Mouse (Mus musculus) spleen, postnatal 10 days (tissue): ENCODE measurements around the gene Olfr718-ps1.
A peak's percentile ranks its signal among the peaks of the same experiment; 100 is the strongest.

Experiments
- DNase-seq, 2 experiments: peaks; one replicate each; pipeline ENCODE4 v3.0.0; 2021 to 2022; ENCODE audit warnings: low spot score in 2 of 2

Gene Olfr718-ps1

DNA sequence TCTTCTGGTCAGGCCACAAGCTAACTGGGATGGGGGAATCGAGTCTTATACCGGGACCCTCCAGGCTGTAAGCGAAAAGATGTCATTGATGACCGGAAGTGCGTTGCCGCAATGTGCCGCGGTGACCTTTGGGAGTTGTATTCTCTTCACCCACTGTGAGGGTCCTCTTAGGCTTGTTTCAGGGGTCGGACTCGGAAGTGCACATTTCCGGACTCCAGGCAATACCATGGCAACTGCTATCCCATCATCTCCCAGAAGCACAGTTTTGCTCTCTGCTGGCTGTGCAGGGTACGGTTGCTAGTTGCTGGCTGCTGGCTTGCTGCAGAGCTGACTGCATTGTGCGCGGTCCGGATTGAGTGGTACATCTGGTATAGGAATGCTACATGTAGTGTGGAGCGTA lies 18.3 kb downstream of the Olfr718-ps1 start:
- no peak for DNase-seq

DNA sequence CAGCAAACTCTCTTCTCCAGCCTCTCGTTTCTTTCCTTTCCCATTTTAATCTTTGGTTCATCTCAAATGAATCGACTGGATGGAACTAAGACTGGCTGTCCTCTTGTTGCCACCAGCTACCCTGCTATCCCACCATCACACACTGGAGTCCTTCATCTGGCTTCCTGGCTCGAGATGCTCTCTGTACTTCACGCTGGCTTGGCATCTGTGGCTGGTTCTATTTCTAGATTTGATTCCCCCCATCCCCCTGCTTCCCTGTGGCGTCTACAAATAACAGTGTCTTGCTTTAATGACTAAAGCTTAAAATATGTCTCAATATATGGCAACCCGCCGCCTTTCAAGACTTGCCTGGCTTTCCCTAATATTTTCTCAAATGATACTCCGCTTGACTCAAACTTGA lies 19.5 kb downstream of the Olfr718-ps1 start:
- no peak for DNase-seq

DNA sequence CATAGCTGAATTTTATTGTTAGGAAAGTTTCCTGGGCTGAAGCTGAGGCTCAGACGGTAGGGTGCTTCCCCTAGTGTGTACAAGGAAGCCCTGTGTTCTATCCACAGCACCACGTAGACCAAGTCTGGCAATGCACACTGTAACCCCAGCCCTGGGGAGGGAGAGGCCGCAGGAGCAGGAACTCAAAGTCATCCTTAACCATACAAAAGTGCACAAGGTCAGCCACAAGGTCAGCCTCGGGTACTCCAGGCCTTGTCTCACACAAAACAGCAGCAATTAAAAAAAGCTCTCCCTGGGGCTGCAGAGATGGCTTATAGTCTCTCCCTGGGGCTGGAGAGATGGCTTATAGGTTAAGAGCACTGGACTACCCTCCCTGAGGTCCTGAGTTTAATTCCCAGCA lies 20.5 kb downstream of the Olfr718-ps1 start:
- DNase-seq: no peak

DNA sequence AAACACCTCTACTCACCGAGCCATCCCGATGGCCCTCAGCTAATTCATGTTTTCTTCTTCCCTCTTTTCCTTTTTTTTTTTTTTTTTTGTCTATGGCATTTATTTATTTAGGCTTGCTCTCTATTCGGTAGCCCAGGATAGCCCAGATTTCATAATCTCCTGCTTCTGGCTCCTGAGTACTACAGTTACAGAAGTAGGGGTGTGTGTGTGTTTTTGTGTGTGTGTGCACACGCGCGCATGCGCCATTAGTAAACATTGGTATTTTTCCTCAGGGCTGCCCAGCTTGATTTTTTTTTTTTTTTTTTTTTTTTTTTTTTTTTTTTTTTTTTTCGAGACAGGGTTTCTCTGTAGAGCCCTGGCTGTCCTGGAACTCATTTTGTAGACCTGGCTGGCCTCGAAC lies 21.3 kb downstream of the Olfr718-ps1 start:
- DNase-seq: no peak

DNA sequence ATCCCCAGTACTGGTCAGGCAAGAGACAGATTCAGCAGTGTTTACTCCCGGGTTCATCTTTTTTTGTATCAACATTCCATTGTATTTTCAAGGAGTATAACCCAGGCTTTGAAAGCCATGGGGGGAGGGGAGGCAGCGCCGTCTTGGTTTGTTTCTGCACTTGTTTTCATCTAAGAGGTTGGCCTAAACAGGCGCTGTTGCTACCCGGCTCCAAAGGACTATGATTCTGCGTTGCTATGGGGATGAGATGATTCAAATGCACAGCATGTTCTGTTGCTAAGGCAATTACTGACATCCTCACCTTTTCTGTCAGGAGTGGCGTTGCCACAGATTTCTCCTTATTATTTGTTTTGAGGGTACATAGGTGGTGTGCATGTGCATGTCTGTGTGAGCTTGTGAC lies 21.8 kb downstream of the Olfr718-ps1 start:
- DNase-seq: no peak

DNA sequence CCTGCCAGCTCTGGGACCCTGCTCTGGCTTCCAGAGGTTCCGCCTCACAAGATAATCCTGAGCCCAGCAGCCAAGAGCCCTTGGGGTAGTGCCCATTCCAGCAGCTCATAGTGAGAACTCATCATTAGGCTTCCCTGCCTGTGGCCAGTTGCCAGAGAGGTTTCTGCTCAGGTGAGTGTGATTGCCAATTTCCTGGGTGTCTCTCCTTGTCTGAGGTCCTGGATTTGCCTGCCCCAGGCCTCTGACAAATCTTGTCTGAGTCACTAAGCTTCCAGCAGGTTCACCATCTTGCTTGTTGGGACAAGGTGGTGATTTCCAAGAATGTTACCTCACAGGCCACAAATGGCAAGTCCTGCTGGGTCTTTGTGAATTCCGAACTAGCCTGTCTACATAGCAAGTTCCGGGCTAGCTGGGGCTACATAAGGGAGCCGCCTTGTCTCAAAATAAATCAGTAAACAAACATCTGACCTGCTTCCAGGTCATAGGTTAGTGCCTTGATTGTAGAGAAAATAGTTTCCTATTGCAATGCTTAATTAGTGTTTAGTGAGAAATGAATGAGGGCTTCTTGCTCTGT lies 22.5 kb downstream of the Olfr718-ps1 start:
- DNase-seq: no peak

DNA sequence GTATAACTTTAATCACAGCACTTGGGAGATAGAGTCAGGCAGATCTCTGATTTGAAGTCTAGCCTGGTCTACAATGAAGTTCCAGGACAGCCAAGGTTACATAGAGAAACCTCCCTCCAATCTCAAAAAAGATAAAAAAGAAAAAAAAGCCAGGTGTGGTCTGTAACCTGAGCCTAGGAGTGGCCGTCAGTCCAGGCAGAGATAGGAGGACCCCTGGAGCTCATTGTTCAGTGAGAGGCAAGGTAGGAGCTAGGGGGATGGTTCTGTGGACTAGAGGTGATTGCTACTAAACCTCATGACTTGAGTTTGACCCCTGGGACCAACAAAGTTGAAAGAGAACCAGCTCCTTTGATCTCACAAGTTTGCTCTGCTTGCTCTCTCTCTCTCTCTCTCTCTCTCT lies 24.7 kb downstream of the Olfr718-ps1 start:
- DNase-seq: no peak

DNA sequence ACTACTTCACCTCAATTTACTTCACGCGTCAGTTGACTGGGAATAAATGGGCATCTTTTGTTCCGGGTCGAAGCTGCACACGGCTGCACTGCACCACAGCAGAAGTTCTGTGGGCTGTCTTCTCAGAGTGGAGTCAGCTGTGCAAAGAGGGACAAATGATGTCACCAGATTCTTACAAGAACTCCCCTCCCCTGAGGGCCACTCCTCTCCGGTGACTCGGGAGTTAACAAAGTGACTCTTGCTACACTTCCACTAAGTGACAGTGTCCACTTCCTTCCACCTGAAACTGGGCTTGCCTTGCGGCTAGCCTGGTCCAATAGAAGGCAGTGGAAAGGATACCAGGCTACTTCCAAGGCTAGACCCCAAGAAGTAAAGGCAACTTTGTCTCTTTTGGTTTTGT lies 25.3 kb downstream of the Olfr718-ps1 start:
- no peak for DNase-seq

DNA sequence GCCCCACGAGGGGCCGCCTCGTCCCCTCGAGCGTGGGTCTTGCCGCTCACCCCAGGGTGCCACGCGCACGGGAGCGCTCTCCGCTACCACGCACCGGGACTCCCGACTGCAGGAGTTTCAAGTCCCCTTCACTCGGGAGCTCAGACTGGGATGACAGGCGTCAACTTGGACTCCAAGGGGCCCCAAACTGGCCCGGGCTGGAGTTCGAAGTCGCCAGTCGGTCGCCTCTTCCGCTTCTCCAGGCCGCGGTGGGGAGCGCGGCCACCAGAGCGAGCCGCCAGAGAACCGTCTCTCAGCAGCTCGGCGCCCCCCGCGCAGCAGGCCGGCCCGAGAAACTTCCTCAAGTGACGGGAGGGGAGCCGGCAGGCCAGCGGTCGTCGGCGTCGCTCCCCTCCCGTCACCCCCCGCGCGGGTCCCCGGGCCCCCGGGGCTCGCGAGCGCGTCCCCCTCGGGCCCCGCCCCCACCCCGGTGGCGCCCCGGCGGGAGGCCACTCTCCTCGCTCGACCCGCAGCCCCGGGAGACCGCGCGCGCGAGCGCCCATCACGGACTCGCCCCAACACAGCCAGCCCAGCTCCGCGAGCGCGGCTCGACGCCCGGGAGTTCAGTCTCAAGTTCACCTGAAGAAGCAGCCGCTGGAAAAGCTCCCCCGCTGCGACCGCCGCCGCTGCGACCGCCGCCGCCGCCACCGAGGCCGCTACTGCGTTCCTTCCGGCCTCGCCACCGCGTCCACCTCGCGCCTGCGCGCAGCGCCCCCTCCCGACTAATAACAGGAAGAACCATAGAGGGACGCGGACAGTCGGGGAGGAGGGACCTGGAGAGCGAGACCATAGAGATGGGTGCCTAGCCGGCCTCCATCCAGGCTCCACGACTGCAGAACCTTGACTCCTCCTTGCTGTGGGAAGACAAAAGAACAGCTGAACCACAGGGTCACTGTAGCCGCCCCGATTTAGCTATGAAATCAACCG lies 34.8 kb downstream of the Olfr718-ps1 start, which contains the start of gene Rnf216:
Rnf216 (minus strand) TSS at position 714 of the 966 bp plus-strand sequence.
- DNase-seq: peak; percentile 93 to 94

DNA sequence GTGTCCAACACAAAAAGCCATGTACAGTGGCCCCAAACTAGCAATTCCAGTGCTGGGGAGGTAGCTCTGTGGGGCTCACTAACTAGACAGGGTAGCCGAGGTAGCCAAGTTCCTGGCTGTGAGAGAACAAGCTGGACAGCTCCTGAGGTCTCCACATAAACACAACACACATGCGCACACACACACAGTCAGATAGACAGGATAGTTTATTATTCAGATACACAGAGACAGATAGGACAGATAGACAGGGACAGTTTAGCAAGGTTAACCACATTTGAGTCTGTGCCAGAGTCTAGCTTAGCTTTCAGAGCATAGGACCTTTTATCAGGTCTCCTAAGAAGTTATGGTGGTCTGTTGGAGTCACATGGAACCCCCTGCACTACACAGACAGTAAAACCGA lies 40.5 kb downstream of the Olfr718-ps1 start:
- DNase-seq: no peak

DNA sequence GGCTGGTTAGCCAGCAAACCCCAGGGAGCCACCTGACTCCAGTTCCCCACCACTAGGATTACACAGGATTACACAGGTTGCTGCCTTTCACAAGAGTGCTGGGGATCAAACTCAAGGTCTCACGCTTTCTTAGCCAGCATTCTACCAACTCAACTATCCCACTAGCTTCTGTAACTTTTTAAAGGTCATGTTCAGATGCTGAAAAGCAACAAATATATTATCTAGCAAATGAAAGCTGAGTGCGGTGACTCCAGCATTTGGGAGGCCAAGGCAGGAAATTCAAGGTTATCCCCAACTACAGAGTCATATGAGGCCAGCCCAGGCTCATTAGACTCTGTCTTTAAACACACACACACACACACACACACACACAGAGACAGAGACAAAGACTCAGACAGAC lies 44.1 kb downstream of the Olfr718-ps1 start:
- no peak for DNase-seq

DNA sequence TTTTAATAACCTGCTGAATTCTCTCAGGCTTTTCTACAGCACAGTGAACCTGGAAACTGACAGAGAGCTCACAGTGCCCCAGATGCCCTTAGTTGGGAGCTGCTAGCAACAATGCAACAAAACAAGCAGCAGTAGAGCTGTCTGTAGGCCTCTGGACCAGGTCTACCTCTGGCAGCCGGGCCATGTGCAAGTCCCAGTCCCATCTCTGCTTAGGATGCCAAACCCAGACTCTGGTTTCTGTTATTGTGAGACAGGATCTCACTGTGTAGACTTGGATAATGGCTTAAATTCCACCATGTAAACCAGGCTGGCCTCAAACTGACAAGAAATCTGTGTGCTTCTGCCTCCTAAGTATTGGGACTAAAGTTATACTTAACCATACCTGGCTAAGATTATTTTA lies 45.8 kb downstream of the Olfr718-ps1 start:
- DNase-seq: no peak

DNA sequence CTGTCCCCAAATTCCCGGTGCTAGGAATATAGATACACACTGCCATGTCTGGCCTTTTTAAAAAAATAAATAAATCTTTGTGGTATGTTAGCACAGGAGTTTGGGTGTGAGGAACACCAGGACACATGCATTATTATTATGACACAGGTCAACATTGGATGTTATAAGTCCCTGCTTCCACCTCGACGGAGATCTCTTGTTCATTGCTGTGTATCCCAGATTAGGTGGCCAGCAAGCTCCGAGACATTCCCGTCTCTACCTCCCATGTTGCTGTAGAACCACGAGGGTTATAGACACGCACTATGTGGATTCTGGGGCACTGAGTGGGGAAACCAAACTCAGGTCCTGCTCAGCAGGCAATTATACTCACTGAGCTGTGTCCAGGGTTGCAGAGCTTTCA lies 52.1 kb downstream of the Olfr718-ps1 start:
- DNase-seq: no peak

DNA sequence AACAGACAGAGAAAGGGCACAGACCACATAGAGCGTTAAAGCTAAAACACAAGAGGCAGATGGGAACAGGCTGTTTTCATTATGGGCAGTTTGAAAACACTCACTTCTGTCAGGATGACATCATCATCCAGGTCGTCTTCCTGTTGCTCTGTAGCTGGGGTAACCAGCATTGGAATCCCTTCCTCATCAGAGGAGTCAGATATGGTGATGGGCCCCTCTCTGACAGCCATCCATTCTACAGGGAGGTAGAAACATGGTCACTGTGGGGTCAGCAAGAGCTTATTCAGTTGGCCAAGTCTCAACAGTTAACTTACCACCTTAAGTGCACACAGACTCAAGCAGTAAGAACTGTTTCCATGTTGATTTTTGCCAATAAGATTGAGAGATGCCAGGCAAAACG lies 54.5 kb downstream of the Olfr718-ps1 start:
- no peak for DNase-seq

DNA sequence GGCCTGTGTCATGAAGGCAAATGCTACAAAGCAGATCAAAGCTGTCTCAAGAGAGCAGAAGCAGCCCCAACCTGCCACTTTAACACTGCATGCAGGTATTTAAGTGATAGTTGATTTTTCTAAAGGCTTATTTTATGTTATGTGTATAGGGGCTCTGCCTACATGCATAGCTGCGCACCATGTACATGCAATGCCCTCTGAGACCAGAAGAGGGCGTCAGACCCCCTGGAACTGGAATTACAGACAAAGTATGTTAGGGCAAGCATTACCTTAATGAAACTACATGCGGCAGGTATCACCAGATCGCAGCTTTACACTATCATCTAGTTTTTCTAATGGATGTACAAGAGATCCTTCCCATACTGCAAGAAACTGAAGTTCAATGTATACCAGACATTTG lies 62.5 kb downstream of the Olfr718-ps1 start:
- peak in 1 of 2 experiments; percentile 68 for DNase-seq
